In genomic region chr15:6353901-6354300, GRCm38 (mm10) we compare ENCODE assay signal across 24 mouse cellular contexts. TPM values are rescaled to one million over a fixed set of nuclear protein-coding genes. Genes with fewer than 3 reads are reported as not detected.
DNase-seq lines count a peak whose midpoint lies in the region; ATAC-seq lines count a peak whose summit lies in the region.
"Had no signal": no experiment of that assay in that cellular context is flagged by ENCODE, and none has a peak within 500 bp of the region (broad histone marks: within the 10 kb centered on the region; RNA-seq: fewer than 3 reads in every experiment).

No protein-coding gene starts in this region.

- no peaks in the 10 kb centered on the region for H3K36me3 ChIP-seq in kidney, embryonic 15.5 days
- H3K36me3 ChIP-seq in kidney, embryonic 16.5 days (ENCODE audit: insufficient read depth, low read length), result no peaks in the 10 kb centered on the region
- H3K36me3 ChIP-seq: embryonic facial prominence, embryonic 10.5 days; embryonic facial prominence, embryonic 13.5 days; forebrain, embryonic 12.5 days; forebrain, embryonic 15.5 days; hindbrain, embryonic 12.5 days; hindbrain, embryonic 15.5 days had no signal

- no peaks in the 10 kb centered on the region for H3K4me1 ChIP-seq in kidney, embryonic 15.5 days
- H3K4me1 ChIP-seq in kidney, embryonic 16.5 days (ENCODE audit: insufficient read depth, low read length), result no peaks in the 10 kb centered on the region
- H3K4me1 ChIP-seq: embryonic facial prominence, embryonic 10.5 days; embryonic facial prominence, embryonic 13.5 days; forebrain, embryonic 12.5 days; forebrain, embryonic 15.5 days; hindbrain, embryonic 12.5 days; hindbrain, embryonic 15.5 days had no signal

- no peak overlapping the region for H3K27ac ChIP-seq in kidney, embryonic 15.5 days
- no peak overlapping the region for H3K27ac ChIP-seq in kidney, embryonic 16.5 days (ENCODE audit: low read length)
- H3K27ac ChIP-seq: embryonic facial prominence, embryonic 10.5 days; embryonic facial prominence, embryonic 13.5 days; forebrain, embryonic 12.5 days; forebrain, embryonic 15.5 days; hindbrain, embryonic 12.5 days; hindbrain, embryonic 15.5 days had no signal

- no peak overlapping the region for H3K4me2 ChIP-seq in kidney, embryonic 15.5 days
- H3K4me2 ChIP-seq in kidney, embryonic 16.5 days (replicated peaks; ENCODE audit: low read depth, low read length), result no peak overlapping the region
- H3K4me2 ChIP-seq: embryonic facial prominence, embryonic 13.5 days; forebrain, embryonic 12.5 days; forebrain, embryonic 15.5 days; heart, embryonic 11.5 days; hindbrain, embryonic 12.5 days; hindbrain, embryonic 15.5 days had no signal

- DNase-seq in kidney, adult 11 months, result peak; percentile 55
- peak; percentile 54 to 58 for DNase-seq in kidney, adult 8-10 months
- DNase-seq in kidney, postnatal 36 days, result peak; percentile 66 to 81
- no peak for DNase-seq in right cerebral cortex, postnatal 25 days
- DNase-seq: adrenal gland, adult 8-10 months; adrenal gland, postnatal 25 days; cerebellum, adult 11-12 months; cerebellum, adult 8-10 months; cerebellum, postnatal 10 days; cerebellum, postnatal 36 days; embryo, embryonic 11 days; gastrocnemius, postnatal 10 days; gastrocnemius, postnatal 36 days had no signal

- ATAC-seq in kidney, embryonic 15.5 days (replicated peaks; ENCODE audit: low FRiP score), result no peak
- ATAC-seq in kidney, embryonic 16.5 days (ENCODE audit: low FRiP score, low TSS enrichment), result no peak
- ATAC-seq: activated CD4-positive, CD25-positive, alpha-beta regulatory T cell, adult 4 months; forebrain, embryonic 15.5 days had no signal

- H3K9me3 ChIP-seq in kidney, embryonic 15.5 days (replicated peaks), result no peaks in the 10 kb centered on the region
- no peaks in the 10 kb centered on the region for H3K9me3 ChIP-seq in kidney, embryonic 16.5 days (ENCODE audit: low read length)
- H3K9me3 ChIP-seq: embryonic facial prominence, embryonic 10.5 days; embryonic facial prominence, embryonic 13.5 days; forebrain, embryonic 12.5 days; forebrain, embryonic 15.5 days; hindbrain, embryonic 12.5 days; hindbrain, embryonic 15.5 days had no signal

- H3K9ac ChIP-seq in kidney, embryonic 15.5 days, result no peak overlapping the region
- H3K9ac ChIP-seq in kidney, embryonic 16.5 days (replicated peaks; ENCODE audit: low read length), result no peak overlapping the region
- H3K9ac ChIP-seq: embryonic facial prominence, embryonic 13.5 days; forebrain, embryonic 12.5 days; forebrain, embryonic 15.5 days; hindbrain, embryonic 12.5 days; hindbrain, embryonic 15.5 days had no signal

- 79% methylated on average over 3 of the region's 3 CpGs for WGBS in kidney, embryonic 15.5 days
- 68% methylated on average over 3 of the region's 3 CpGs for WGBS in kidney, embryonic 16.5 days

- no peaks in the 10 kb centered on the region for H3K27me3 ChIP-seq in kidney, embryonic 15.5 days
- no peaks in the 10 kb centered on the region for H3K27me3 ChIP-seq in kidney, embryonic 16.5 days (ENCODE audit: insufficient read depth, low read length)
- H3K27me3 ChIP-seq: embryonic facial prominence, embryonic 13.5 days; forebrain, embryonic 12.5 days; forebrain, embryonic 15.5 days; hindbrain, embryonic 12.5 days; hindbrain, embryonic 15.5 days had no signal

- no peak overlapping the region for H3K4me3 ChIP-seq in kidney, embryonic 15.5 days (replicated peaks)
- H3K4me3 ChIP-seq in kidney, embryonic 16.5 days (ENCODE audit: low read length), result no peak overlapping the region
- H3K4me3 ChIP-seq: embryonic facial prominence, embryonic 10.5 days; embryonic facial prominence, embryonic 13.5 days; erythroblast, embryonic 14.5 days; forebrain, embryonic 12.5 days; forebrain, embryonic 15.5 days; hindbrain, embryonic 12.5 days; hindbrain, embryonic 15.5 days had no signal

RNA-seq across cellular contexts. Expression of gene Dab2, which starts 54.3 kb away (rescaled TPM):
- polyA plus RNA-seq in kidney, embryonic 15.5 days (2015; fragmentation: Nextera tagmentation; extraction: Ambion mirVana), result 68.3 and 77.8 TPM in 2 replicates
- 76.4 and 87.9 TPM in 2 replicates for polyA plus RNA-seq in kidney, embryonic 16.5 days (2015; fragmentation: Nextera tagmentation; extraction: Ambion mirVana)
- polyA plus RNA-seq: erythroblast, embryonic 14.5 days had no signal
